Mouse (Mus musculus) layer of hippocampus, postnatal 36 days (tissue): ENCODE results near the gene Mecom. TPM values are rescaled to one million over a fixed set of nuclear protein-coding genes. Genes with fewer than 3 reads are reported as not detected.

ENCODE experiments used
- DNase-seq, 2 experiments: peaks; one replicate each; pipeline ENCODE4 v3.0.0; 2022
- total RNA-seq, 2 experiments: library from RNA; stranded (reverse); gene quantifications; 2 replicates each; pipeline ENCODE4 v1.2.3; 2021

Gene Mecom
- total RNA-seq, 2 experiments from 2014 or later = 3.2 to 4.3 TPM

DNA sequence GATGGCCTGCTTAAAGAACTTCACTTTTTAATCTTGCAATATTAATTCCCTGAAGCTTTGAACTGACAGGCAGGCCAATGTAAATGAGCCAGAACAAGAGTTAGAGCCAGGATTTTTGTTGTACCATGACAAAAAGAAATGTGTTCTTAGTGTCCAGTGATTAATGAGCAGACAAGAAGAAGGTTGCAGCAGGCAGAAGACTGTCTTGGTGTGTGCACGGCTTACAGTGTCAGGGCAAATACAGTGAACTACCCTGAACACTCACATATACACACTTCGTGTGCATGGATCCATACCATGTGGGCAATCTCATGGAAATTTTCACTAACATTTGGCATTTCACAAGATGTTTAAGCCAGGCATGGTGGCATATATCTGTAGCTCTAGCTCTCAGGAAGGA is 349.0 kb downstream of the Mecom start:
- DNase-seq = no peak

DNA sequence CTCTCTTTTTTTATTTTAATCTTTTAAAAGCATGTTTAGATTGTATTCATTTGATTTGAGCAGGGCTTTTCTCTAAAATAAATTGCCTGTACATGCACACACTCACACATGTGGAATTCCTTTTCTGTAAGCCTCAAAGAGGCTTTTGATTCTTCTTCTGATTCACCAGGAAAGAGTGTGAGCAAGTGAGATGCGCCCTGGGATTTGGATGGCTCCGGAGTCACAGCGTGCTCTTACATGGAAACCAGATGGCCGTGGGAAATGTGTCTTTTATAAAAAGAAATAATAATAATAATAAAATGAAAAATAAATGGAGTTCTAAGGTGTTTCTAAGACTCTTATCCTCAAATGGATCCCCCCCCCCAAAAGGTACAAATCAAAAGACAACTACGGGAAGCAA is 349.6 kb downstream of the Mecom start:
- no peak for DNase-seq

DNA sequence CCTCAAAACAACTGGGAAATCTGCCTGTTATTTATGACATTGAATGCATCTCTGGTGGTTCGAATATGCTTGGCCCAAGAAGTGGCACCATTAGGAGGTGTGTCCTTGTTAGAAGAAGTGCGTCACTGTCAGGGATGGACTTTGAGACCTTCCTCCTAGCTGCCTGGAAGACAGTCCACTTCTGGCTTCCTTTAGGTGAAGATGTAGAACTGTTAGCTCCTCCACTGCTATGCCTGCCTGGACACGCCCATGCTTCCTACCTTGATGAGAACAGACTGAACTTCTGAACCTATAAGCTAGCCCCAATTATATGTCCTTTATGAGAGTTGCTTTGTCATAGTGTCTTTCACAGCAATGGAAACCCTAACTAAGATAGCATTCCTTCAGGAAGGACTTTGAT is 352.6 kb downstream of the Mecom start:
- no peak for DNase-seq

DNA sequence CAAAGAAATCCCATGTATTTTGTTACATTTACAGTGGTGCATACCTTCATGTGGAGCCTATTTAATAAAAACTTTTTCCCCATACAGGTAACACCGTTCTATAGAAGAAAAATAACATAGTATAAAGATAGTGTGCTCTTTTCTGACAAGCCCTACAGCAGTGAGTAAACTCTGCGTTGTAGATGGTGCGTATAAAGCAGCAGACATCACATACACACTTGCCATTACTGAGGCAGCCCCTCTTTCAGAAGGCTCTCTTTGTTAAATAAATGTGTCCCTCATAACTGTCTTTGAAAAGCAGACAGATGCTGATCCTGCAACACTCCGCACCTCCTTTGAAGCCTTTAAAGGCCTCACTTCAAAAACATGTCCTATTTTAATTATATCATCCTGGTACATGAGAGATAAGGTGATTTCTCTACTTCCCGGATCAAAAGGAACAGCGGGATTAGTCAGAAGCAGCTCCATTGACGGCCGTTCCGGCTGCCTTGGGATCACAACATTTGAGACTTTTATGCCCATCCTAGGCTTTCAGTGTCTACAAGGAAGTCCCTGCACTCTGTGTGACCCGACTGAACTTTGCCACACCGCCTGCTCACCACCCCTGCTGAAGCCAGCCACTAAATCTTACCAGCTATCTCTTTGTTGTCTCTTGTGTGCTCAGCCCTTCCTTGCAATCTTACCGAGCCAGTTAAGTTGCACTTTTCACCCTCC is 355.4 kb downstream of the Mecom start:
- DNase-seq = no peak

DNA sequence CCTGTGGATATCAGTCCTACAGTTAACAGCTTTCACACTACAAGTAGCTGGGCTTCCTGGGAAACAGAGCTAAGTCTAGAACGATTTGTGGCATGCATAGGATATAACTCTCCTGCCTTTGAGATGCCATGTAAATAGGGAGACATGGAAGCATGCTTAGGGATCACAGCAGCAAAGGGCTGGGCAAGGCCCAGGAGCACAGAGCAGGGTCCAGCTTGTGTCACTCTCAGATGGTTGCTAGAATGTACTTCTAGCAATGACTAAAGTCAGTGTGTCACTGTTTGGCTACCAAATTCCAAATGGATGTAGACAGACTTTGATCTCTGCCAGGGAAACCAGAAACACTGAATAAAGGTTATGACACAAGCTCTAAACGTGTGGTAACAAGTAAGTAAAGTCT is 358.5 kb downstream of the Mecom start:
- DNase-seq = no peak

DNA sequence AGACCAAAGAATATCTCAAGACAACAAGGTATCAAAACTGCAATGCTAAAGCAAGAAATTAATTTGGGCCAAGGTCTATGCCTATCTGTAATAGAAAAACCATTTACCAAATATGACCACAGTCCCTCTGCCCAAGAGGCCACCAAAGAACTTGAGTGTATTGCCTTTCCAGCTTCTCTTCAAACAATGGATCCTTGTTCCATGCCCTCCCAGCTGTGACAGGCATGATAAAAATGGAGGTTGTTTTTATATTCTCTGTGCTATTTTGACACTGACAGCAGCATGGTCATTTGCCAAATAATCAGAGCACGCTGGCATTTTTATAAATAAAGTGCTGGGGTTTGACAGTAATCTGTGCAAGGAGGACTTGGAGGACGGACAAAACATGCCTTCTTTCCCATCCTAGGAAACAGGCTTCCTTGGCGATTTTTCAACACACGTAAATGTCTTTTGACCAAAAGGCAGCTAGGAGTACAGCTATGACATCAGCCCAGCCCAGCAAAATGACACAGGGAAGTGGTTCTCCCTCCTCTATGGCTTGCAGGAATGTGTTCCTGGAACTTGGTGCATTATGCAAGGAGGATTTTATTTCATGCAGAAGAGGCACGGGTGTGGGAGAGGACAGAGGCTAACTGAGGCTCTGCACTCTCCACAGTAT is 359.9 kb downstream of the Mecom start:
- DNase-seq = no peak

DNA sequence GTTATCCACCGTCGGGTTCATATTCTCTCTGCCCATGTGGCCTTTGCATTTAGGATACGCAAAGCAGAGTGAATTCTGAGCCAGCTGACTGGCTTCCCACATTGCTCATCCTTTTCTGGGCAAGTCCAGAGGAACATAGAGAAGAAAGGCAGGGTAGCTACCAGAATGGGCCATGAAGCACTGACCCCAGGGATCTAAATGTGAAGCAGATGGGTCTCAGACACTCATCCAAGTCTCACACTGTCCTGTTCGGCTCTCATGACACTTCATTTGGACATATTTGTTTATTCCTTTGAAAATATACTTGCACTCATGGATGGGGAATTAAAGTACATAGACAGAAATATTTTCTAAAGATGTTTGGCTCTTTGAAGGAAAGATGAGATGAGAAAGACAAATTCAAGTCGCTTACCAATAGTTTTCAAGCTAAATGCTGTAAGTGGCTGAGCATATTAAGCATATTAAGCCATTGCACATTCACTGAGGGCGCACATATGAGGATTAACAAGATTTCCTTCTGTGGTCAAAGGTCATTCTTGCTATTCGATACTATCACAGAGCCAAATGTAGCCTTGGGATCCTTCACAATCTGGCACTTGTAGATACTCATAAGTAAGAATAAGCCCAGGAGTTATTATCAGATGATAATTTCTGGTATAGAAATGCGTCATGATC is 365.9 kb downstream of the Mecom start:
- no peak for DNase-seq

DNA sequence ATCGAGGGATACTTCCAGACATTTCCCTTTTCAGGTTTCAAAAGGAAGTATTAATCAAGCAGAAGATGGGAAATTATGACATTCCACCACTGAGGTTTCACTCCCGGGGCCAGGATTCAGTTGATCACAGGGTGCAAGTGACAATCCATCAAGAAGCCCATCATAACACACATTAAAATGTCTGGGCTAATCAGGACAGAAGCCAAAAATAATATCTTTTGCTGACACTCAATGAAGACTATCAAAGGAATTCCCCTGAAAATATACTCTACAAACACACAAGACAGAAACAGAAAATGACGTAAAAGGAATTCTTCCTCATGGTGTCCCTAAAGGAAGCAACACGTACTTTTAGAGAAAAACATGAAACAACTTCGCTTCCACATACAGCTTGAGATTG is 371.2 kb downstream of the Mecom start:
- DNase-seq = no peak

DNA sequence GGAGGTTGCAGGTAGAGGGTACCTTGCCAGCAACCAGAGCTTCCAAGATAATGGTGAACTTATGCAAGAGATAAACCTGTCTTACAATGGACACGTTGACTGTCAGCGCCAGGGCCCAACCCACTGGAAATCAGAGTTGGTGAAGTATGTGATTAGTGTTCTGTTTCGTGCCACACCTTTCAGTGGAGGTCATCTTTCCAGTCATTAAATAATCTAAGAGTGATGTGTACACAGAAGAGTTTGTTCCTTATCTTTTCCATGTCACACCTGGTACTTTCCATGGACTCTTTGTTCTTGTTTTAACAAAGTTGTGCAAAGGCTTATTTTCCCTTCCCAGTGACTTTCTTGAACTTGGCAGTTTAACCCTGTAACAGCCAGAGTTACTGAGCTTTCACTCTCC is 374.0 kb downstream of the Mecom start:
- DNase-seq = no peak

DNA sequence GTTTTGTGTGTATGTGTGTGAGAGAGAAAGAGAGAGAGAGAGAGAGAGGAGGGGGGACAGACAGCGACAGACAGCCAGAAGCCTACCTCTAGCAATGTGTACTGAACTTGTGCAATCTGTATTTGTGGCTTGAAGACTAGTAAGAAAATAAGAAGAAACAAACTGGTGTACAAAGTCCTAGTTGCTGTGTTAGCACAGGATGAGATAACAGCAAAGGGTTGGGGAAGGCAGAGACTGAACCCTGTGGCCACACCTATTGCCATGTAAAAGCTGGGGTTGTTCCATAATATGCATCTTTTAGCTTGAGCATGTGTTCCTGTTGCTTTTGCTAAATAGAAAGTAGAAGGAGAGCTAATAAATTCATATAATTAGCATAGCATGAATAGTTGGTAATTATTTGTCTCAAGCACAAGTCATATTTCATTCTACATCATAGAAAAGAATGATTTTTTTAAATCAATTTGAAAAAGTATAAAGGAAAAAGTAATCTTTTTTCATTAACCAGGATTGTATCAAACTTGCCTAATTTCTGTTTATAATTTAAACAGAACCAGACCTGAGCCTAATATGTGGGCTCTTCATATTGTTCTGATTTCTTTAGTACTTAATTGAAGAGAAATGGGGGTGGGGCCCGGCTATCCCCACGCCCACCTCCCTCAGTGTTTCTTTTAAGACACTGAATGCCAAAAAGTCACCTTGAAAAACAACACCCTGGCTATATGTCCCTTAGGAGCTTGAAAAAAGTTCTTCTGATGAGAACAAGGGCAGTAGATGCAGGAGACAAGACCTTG is 379.2 kb downstream of the Mecom start:
- no peak for DNase-seq

DNA sequence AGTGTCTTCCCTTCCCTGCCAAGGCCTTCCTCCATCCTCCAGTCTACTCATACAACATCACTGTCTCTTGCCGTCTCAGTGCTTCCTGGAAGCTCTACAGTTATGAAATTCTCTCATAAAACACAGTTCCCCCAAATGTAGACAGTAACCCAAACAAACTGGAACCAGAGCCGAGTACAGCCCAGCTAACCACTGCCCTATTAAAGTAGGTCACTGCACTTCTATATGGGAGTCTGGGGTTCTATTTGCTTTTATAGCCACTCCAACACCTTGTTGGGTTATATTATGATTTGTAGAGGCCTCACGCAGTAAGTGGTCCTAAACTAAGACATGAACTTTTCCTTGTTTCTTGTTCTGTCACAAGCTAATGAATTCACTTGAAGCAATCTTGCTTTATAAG is 380.8 kb downstream of the Mecom start:
- no peak for DNase-seq

DNA sequence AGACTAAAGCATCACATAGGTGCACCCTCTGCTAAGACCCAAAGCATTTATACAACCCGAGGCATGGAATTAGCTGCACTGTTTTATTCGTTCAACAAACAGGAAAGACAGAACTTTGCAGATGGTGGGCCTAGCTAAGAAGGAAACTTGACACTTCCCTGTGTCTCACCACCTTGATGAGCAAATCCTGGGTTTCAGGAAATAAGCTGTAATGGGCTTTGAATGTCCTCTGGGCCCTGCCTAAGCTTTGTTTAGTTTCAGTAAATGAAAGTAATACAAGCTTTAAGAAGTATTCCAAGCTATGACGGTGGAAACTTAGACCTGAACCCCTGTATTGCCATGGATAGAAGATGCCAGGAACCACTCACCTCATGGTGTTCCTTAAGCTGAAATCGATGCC is 383.0 kb downstream of the Mecom start:
- no peak for DNase-seq

DNA sequence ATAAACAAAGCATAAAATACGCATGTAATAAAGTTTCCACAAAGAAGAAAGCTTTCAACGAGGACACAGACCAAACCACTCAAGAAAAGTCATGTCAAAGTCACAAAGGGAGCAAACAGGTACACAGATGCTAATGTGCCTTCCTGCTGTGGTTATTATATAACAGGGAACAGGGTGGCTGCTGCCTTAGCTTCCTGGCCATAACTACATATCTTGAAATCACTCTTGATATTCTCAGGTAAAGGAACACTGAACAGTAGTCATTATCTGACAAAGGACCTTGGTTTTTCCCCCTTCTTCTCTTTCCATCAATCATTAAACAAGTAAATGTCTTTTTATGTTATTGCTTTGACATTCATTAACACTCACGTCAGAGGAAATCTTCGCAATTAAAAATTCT is 384.4 kb downstream of the Mecom start:
- DNase-seq = no peak

DNA sequence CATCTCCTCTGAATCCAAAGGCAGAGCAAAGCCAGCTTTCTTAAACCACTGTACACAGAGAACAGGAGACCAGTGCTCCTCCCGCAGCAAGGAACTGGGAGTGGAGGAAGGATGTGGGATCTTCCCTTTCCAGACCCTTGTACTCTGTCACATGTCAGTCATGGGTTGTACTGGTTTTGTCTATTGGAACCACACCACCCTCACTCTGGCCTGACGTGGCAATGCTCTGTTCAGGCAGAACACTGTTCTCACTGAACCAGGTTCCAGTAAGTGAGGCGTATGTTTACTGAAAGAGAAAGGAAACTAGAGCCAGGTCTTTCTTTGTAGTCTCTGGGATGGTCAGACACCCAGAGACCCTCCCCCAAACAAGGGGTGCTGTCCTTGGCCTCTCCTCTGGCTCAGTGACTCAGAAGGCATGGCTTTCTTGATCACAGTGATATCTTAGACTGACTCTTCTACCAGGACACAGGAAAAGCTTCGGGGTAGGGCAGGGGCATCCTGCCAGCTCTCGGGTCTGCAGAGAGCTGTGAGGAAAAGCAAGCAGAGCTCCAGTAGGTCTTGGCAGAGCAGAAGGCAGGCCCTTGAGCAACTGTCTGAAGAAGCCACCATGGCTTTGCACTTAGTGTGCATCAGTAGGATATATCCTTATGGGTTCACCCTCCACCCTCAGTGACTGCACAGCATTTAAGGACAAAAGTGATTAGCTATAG is 386.7 kb downstream of the Mecom start:
- no peak for DNase-seq

DNA sequence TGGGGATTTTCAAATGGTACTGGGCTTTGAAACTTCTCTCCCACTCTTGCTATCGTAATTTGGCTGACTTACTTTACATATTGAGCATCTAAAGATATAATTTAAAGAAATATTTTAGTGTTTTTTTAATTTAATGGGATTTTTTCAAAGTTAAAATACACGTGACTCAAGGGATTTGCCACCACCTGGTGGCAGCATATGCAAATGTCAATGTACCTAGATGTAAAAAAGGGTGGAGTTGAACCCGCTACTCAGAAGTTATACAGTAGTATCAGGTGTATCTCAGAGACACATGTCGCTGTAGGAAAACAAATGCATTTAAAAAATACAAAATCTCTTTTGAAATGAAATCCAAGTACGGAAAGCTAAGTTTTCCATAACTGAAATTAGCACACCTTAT is 387.5 kb downstream of the Mecom start:
- DNase-seq = no peak

DNA sequence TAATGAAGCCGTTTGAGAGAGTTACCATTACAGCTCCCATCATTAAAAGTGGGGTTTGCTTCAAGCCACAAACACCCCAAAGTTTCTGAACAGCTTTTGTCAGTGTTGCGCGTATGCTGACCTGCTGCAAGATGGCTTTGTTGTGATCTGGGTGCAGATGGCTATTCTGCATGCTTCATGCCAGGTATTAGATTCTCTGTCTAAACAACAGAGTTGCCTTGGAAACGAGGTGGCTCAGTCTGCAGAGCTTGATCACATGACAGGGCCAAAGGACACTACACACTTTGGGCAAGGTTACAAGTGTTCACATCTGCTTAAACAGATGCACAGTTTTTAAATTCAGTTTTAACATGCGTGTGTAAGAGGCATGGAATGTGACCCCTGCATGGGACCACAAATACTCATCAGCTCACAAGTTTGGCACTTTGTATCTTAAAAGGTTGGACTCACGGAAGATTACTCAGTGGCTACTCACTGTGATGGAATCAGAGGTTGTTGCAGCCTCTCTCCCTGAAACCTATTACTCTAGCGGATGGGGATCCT is 390.6 kb downstream of the Mecom start:
- no peak for DNase-seq

DNA sequence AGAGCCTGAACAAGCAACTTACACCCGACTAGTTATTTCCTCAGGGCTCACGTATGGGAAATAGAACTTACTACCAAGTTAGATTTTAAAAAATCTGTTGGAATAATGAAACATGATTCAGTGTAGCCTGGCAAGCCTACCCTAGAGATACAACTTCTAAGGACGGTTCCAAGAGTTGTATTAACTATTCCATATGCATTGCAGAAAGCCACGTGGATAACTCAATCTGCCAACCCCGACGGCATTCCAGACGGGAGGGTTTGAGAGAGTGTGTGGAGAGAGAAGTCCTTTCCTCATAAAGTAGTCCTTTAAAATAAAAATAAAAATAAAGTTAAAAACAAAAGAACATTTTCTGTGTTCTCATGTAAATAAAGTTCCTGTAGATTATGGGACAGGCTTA is 393.4 kb downstream of the Mecom start:
- DNase-seq = no peak

DNA sequence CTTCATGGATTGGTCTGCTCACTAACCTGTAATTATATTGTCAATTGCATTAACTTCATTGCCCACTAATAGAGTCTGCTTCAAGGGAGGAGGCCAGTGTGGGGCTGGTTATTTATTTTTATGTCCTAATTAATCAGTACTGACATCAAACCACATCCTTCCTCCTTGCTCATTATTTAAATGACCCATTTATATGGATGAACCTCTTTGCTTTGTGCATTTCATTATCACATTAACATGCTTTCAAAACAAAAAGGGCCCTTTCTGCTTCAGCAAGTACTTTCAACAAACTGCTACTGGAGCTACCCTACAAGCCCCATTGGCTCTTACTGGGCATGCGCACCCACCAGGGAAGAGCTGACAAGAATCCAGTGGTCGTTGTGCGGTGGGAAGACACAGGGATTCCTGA is 393.9 kb downstream of the Mecom start:
- DNase-seq = no peak

DNA sequence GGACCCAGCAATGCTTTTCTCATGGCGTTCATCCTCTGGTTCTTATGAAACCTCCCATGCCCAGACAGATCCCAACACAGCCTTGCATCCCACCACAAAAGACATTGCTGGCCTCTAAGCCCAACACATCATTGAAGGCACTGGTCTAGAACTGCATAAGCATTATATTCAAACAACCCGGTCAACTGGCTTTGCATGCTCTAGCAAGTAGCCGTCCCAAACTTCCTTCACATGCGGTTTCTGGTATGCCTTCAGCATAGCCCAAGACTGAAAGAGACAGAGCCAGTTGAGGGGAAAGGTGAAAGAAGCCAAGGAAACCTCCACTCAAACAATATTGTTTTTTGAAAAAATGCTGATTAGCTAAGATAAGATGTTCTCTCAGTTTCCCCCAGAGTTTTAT is 397.7 kb downstream of the Mecom start:
- no peak for DNase-seq

DNA sequence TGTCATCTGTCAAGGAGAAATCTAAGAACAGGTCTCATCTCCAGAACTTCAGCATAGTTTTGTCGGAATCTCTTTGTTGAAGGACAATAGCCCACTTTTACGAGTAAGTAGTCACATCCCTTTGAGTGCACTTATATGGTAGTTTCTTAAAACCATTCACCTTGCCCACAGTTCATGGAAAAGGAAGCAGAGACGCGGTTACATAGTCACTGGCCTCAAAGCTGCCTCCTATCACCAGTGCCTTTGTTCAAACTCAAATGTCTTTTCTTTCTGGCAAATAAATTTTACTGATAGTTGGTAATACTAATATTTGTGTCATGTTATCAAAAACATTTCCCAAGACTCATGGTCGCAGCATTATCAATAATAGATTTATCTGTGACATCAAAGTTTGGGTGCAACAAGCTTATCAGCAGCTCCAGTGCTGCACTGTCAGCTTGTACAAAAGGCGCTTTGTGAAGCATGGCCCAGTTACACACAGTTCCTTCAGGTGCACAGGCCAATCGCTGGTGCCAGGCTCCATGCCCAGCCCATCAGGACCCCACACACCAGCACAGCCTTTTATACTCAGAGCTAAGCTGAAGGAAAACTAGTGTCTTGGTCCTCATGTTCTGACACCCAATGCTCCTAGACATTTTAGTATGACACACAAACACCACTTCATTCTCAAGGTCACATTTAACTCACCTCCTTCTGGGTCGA is 399.3 kb downstream of the Mecom start:
- no peak for DNase-seq

DNA sequence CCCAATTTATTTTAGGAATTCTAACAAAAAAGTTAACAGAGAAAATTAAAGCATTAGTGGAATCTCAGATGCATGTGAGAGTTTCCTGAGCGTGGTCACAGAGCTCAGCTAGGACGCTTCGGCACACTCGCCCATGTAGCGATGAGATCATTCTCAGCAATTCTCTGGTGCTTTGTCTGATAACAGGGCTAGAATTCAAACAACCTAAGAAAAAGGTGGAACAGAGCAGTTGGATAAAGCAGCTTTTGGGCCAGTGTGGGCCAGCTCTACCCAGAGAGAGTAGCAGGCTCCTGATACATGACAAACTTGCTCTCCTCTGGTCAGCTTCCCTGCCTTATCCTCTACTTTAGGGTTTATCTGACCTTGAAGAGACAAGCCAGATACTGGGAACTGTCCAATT is 402.8 kb downstream of the Mecom start:
- no peak for DNase-seq
